Mouse (Mus musculus): ENCODE data around the gene Ttll6. TPM values are rescaled to one million over a fixed set of nuclear protein-coding genes. Genes with fewer than 3 reads are reported as not detected.

The Ttll6 gene
- polyA plus RNA-seq, 1 experiment from 2014 or later = 0.15 TPM

DNA sequence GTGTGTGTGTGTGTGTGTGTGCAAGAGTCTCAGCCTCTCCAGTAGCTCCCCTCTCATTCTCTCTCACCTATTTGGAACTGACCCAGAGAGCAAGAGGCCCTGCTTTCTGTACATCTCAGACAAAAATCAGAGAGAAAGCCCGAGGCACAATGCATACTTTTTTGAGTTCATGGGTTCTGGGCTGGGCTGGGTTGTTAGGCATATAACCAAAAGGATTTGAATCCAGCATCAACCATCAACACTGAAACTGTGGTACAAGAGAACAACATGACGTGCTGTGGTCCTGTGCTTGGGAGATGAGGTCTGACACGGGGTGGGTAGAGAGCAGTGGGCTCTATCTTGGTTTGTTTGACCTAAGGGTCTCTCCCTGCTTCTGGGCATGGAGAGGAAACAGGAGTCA is 38.0 kb downstream of the Ttll6 start:
- DNase-seq (ENCODE audit: low spot score) = no peak
- no peaks in the 10 kb centered on the region for H3K36me3 ChIP-seq (ENCODE audit: control insufficient read depth, insufficient read depth, low read length)
- no peak overlapping the region for H3K4me3 ChIP-seq (ENCODE audit: low read depth, low read length)
- no peak overlapping the region for H3K27ac ChIP-seq (ENCODE audit: low read depth)
- H3K4me2 ChIP-seq (ENCODE audit: low read length) = no peak overlapping the region
- H3K27me3 ChIP-seq (replicated peaks; ENCODE audit: control insufficient read depth, insufficient read depth, low read length) = peaks cover 100% of the 10 kb centered on the region
- ATAC-seq (replicated peaks; ENCODE audit: low FRiP score, low TSS enrichment, low read depth) = no peak
- no peaks in the 10 kb centered on the region for H3K9me3 ChIP-seq (ENCODE audit: control insufficient read depth, low read length)
- 9% methylated on average over 3 of the region's 3 CpGs for WGBS
- no peaks in the 10 kb centered on the region for H3K4me1 ChIP-seq (replicated peaks; ENCODE audit: control insufficient read depth, insufficient read depth, low read length)
- H3K9ac ChIP-seq (ENCODE audit: low read length) = no peak overlapping the region

DNA sequence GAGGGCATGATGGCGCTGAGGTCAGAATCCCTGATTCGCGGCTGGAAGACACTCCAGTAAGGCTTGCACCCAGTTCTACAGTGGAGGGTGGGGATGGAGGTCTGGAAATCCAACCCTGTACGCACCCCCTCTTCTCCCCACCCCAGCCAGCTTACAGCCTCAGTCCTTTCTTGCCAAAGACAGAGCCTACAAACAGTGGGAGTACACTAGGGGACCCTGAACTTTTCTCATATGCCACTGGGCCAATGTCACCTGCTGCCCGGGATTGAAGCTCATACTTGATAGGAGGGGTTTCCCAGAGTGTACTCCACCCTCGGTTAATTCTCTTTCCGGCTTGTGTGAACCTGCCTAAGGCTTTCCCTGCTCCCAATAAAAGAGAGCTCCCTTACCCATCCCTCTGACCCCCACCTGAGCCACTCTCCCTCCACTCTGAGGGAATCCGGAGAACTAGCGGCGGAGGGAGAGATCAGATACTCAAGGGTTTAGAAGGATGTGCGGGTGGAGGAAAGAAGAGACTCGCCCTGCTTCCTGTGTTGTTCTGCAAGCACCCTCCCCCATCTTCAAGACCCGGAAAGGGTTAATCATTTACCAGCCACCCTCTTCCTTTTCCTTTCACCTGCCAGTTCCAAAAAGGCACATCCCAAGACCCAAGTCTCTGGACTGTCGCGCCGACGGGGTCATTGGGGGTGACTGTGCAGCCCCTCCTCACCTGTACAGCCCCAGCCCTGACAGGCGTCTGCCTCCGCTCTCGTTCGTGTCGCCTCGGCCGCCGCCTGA is 39.1 kb downstream of the Ttll6 start:
- WGBS = under 1% methylated on average over 25 of the region's 25 CpGs
- Histone ChIP-seq H3K4me2 (ENCODE audit: low read length) (peak overlapping the region; percentile 9; the same call in 1 of the 2 replicates), H3K4me3 (ENCODE audit: low read depth, low read length) (no peak overlapping the region)

GRCm38 (mm10) chr11:96173288-96173840 is 39.8 kb downstream of the Ttll6 start:
- H3K9me3 ChIP-seq (ENCODE audit: control insufficient read depth, low read length) = no peaks in the 10 kb centered on the region
- H3K36me3 ChIP-seq (ENCODE audit: control insufficient read depth, insufficient read depth, low read length) = no peaks in the 10 kb centered on the region
- peak overlapping the region; percentile 9; the same call in 1 of the 2 replicates for H3K4me2 ChIP-seq (ENCODE audit: low read length)
- H3K27ac ChIP-seq (ENCODE audit: low read depth) = no peak overlapping the region
- no peak for DNase-seq (ENCODE audit: low spot score)
- no peak overlapping the region for H3K9ac ChIP-seq (ENCODE audit: low read length)
- ATAC-seq (replicated peaks; ENCODE audit: low FRiP score, low TSS enrichment, low read depth) = no peak
- no peak overlapping the region for H3K4me3 ChIP-seq (ENCODE audit: low read depth, low read length)
- H3K27me3 ChIP-seq (replicated peaks; ENCODE audit: control insufficient read depth, insufficient read depth, low read length) = peaks cover 100% of the 10 kb centered on the region
- 1% methylated on average over 16 of the region's 16 CpGs for WGBS
- H3K4me1 ChIP-seq (replicated peaks; ENCODE audit: control insufficient read depth, insufficient read depth, low read length) = no peaks in the 10 kb centered on the region

More for the DNA sequence above, 39.1 kb downstream of the Ttll6 start:
- H3K27me3 ChIP-seq (replicated peaks; ENCODE audit: control insufficient read depth, insufficient read depth, low read length) = peaks cover 100% of the 10 kb centered on the region
- no peaks in the 10 kb centered on the region for H3K4me1 ChIP-seq (replicated peaks; ENCODE audit: control insufficient read depth, insufficient read depth, low read length)
- peak; percentile 66 for DNase-seq (ENCODE audit: low spot score)
- H3K9ac ChIP-seq (ENCODE audit: low read length) = no peak overlapping the region
- no peak overlapping the region for H3K27ac ChIP-seq (ENCODE audit: low read depth)
- ATAC-seq (replicated peaks; ENCODE audit: low FRiP score, low TSS enrichment, low read depth) = no peak; the same call in 1 of the 2 replicates
- H3K9me3 ChIP-seq (ENCODE audit: control insufficient read depth, low read length) = no peaks in the 10 kb centered on the region
- no peaks in the 10 kb centered on the region for H3K36me3 ChIP-seq (ENCODE audit: control insufficient read depth, insufficient read depth, low read length)

DNA sequence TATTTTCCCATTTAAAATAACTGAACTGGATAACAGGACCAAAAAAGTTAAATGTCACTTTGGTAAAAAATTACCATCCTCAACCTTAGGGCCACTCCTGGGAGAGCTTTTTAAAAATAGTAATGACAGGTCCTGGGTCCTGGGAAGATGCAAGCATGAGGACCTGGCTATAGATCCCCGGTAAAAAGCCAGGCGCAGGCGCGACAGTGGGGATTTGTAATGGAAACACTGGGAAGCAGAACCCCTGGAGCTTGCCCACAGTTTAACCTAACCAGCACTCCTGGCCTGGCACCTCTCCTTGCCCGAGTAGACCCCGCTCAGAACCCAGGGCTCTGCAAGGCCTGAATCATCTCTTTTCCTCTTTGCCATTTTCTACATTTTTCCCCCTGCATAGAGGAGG is 41.3 kb downstream of the Ttll6 start:
- 4% methylated on average over 6 of the region's 6 CpGs for WGBS
- Histone ChIP-seq H3K27ac (ENCODE audit: low read depth) (no peak overlapping the region), H3K4me3 (ENCODE audit: low read depth, low read length) (no peak overlapping the region), H3K4me2 (ENCODE audit: low read length) (no peak overlapping the region), H3K27me3 (replicated peaks; ENCODE audit: control insufficient read depth, insufficient read depth, low read length) (peaks cover 100% of the 10 kb centered on the region), H3K9ac (ENCODE audit: low read length) (no peak overlapping the region), H3K36me3 (ENCODE audit: control insufficient read depth, insufficient read depth, low read length) (no peaks in the 10 kb centered on the region), H3K9me3 (ENCODE audit: control insufficient read depth, low read length) (no peaks in the 10 kb centered on the region), H3K4me1 (replicated peaks; ENCODE audit: control insufficient read depth, insufficient read depth, low read length) (no peaks in the 10 kb centered on the region)
- no peak for ATAC-seq (replicated peaks; ENCODE audit: low FRiP score, low TSS enrichment, low read depth)
- no peak for DNase-seq (ENCODE audit: low spot score)

- DNase-seq (ENCODE audit: low spot score) = no peak
- Histone ChIP-seq H3K4me2 (ENCODE audit: low read length) (no peak overlapping the region), H3K27me3 (replicated peaks; ENCODE audit: control insufficient read depth, insufficient read depth, low read length) (peaks cover 100% of the 10 kb centered on the region), H3K9ac (ENCODE audit: low read length) (no peak overlapping the region), H3K27ac (ENCODE audit: low read depth) (no peak overlapping the region), H3K4me1 (replicated peaks; ENCODE audit: control insufficient read depth, insufficient read depth, low read length) (no peaks in the 10 kb centered on the region), H3K9me3 (ENCODE audit: control insufficient read depth, low read length) (no peaks in the 10 kb centered on the region), H3K4me3 (ENCODE audit: low read depth, low read length) (no peak overlapping the region), H3K36me3 (ENCODE audit: control insufficient read depth, insufficient read depth, low read length) (no peaks in the 10 kb centered on the region)
- no peak for ATAC-seq (replicated peaks; ENCODE audit: low FRiP score, low TSS enrichment, low read depth)
- WGBS = under 1% methylated on average over 17 of the region's 17 CpGs
Observed at GRCm38 (mm10) chr11:96175511-96175910, 41.9 kb downstream of the Ttll6 start.

DNA sequence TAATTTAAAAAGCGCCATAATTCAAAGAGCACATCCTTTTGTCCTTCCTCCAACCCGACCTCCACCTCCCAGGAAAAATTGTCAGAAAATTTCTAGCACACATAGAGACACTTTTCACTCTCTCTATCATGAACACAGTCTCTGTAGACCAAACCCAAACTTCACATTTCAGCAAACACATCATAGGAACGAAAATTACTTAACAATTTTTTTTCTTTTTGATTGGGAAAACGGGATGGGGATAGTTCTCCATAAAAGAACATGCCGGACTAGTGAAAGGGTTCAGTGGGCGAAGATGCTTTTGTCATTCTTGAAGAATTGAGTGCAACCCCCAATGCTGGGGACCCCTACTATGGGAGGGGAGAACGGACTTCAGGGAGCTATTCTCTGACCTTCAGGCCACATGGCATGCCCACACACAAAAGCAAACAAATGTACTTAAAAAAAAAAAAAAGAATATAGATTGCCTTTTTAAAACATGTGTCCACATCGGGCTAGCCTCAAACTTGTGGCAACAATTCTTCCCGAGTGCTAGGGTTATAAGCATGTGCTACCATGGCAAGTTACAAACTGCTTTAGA is 42.5 kb downstream of the Ttll6 start:
- Histone ChIP-seq H3K27ac (ENCODE audit: low read depth) (no peak overlapping the region), H3K4me1 (replicated peaks; ENCODE audit: control insufficient read depth, insufficient read depth, low read length) (no peaks in the 10 kb centered on the region), H3K9ac (ENCODE audit: low read length) (no peak overlapping the region), H3K4me2 (ENCODE audit: low read length) (no peak overlapping the region), H3K9me3 (ENCODE audit: control insufficient read depth, low read length) (no peaks in the 10 kb centered on the region), H3K27me3 (replicated peaks; ENCODE audit: control insufficient read depth, insufficient read depth, low read length) (peaks cover 99% of the 10 kb centered on the region), H3K4me3 (ENCODE audit: low read depth, low read length) (no peak overlapping the region), H3K36me3 (ENCODE audit: control insufficient read depth, insufficient read depth, low read length) (no peaks in the 10 kb centered on the region)
- WGBS = 2% methylated on average over 9 of the region's 9 CpGs
- no peak for ATAC-seq (replicated peaks; ENCODE audit: low FRiP score, low TSS enrichment, low read depth)
- no peak for DNase-seq (ENCODE audit: low spot score)

GRCm38 (mm10) chr11:96176841-96177240 is 43.3 kb downstream of the Ttll6 start:
- H3K27ac ChIP-seq (ENCODE audit: low read depth) = no peak overlapping the region
- H3K9ac ChIP-seq (ENCODE audit: low read length) = no peak overlapping the region
- no peak for ATAC-seq (replicated peaks; ENCODE audit: low FRiP score, low TSS enrichment, low read depth)
- H3K9me3 ChIP-seq (ENCODE audit: control insufficient read depth, low read length) = no peaks in the 10 kb centered on the region
- peaks cover 99% of the 10 kb centered on the region for H3K27me3 ChIP-seq (replicated peaks; ENCODE audit: control insufficient read depth, insufficient read depth, low read length)
- H3K36me3 ChIP-seq (ENCODE audit: control insufficient read depth, insufficient read depth, low read length) = no peaks in the 10 kb centered on the region
- no peak overlapping the region for H3K4me2 ChIP-seq (ENCODE audit: low read length)
- no peaks in the 10 kb centered on the region for H3K4me1 ChIP-seq (replicated peaks; ENCODE audit: control insufficient read depth, insufficient read depth, low read length)
- 2% methylated on average over 10 of the region's 10 CpGs for WGBS
- H3K4me3 ChIP-seq (ENCODE audit: low read depth, low read length) = no peak overlapping the region
- no peak for DNase-seq (ENCODE audit: low spot score)

GRCm38 (mm10) chr11:96177546-96178174 is 44.1 kb downstream of the Ttll6 start:
- under 1% methylated on average over 27 of the region's 27 CpGs for WGBS

More at GRCm38 (mm10) chr11:96177546-96178174, 44.1 kb downstream of the Ttll6 start:
- Histone ChIP-seq H3K4me1 (replicated peaks; ENCODE audit: control insufficient read depth, insufficient read depth, low read length) (no peaks in the 10 kb centered on the region), H3K4me2 (ENCODE audit: low read length) (no peak overlapping the region), H3K4me3 (ENCODE audit: low read depth, low read length) (no peak overlapping the region), H3K36me3 (ENCODE audit: control insufficient read depth, insufficient read depth, low read length) (no peaks in the 10 kb centered on the region), H3K27ac (ENCODE audit: low read depth) (no peak overlapping the region), H3K9ac (ENCODE audit: low read length) (no peak overlapping the region), H3K9me3 (ENCODE audit: control insufficient read depth, low read length) (0 out of 2 replicates have a peak, but pooled peaks cover under 1% of the 10 kb centered on the region), H3K27me3 (replicated peaks; ENCODE audit: control insufficient read depth, insufficient read depth, low read length) (peaks cover 99% of the 10 kb centered on the region)
- ATAC-seq (replicated peaks; ENCODE audit: low FRiP score, low TSS enrichment, low read depth) (no peak), DNase-seq (ENCODE audit: low spot score) (peak; percentile 74)
